Mouse (Mus musculus) cerebellum, postnatal 10 days (tissue): ENCODE measurements around the gene Mapk1.
A peak's percentile ranks its signal among the peaks of the same experiment; 100 is the strongest.
"Not testable (repeated sequence)": the region's sequence is repeated elsewhere in the genome, so short reads cannot be mapped to it uniquely, and the experiment has no call there.

Experiments
- DNase-seq, 2 experiments: peaks; one replicate each; pipeline ENCODE4 v3.0.0; 2021; ENCODE audit warnings: mixed read lengths in 2 of 2

Gene Mapk1

GRCm38 (mm10) chr16:16983131-16983533 is at the start of gene Mapk1:
TSS of gene Mapk1 (plus strand) at chr16:16983382.
- DNase-seq: peak; percentile 97 to 98

- no peak for DNase-seq
Observed at GRCm38 (mm10) chr16:16939543-16939942, 43.6 kb upstream of the Mapk1 start.

GRCm38 (mm10) chr16:16941078-16941477 is 42.1 kb upstream of the Mapk1 start:
- no peak for DNase-seq

- DNase-seq: peak in 1 of 2 experiments; percentile 8
Observed at GRCm38 (mm10) chr16:16958575-16958974, 24.6 kb upstream of the Mapk1 start.

- DNase-seq: no peak
Observed at GRCm38 (mm10) chr16:16959907-16960306, 23.3 kb upstream of the Mapk1 start.

GRCm38 (mm10) chr16:16965149-16965548 is 18.0 kb upstream of the Mapk1 start:
- DNase-seq: no peak

- no peak for DNase-seq
Observed at GRCm38 (mm10) chr16:16966290-16966689, 16.9 kb upstream of the Mapk1 start.

- DNase-seq: no peak
Observed at GRCm38 (mm10) chr16:16978061-16978460, 5.1 kb upstream of the Mapk1 start.

- no peak for DNase-seq
Observed at GRCm38 (mm10) chr16:16978765-16979164, 4.4 kb upstream of the Mapk1 start.

GRCm38 (mm10) chr16:16982636-16983035 is 546 bp upstream of the Mapk1 start:
- DNase-seq: no peak

GRCm38 (mm10) chr16:16983534-16984422 is 596 bp downstream of the Mapk1 start:
- no peak for DNase-seq

- DNase-seq: no peak
Observed at GRCm38 (mm10) chr16:16984423-16984941, 1.3 kb downstream of the Mapk1 start.

GRCm38 (mm10) chr16:16987248-16987647 is 4.1 kb downstream of the Mapk1 start:
- DNase-seq: no peak

GRCm38 (mm10) chr16:16988842-16989241 is 5.7 kb downstream of the Mapk1 start:
- DNase-seq: no peak

GRCm38 (mm10) chr16:16990021-16990420 is 6.8 kb downstream of the Mapk1 start:
- DNase-seq: no peak

GRCm38 (mm10) chr16:16994426-16995052 is 11.4 kb downstream of the Mapk1 start:
- DNase-seq: no peak

- not testable (repeated sequence) for DNase-seq
Observed at GRCm38 (mm10) chr16:16996121-16996729, 13.0 kb downstream of the Mapk1 start.

GRCm38 (mm10) chr16:17001109-17001508 is 17.9 kb downstream of the Mapk1 start:
- no peak for DNase-seq

- DNase-seq: no peak
Observed at GRCm38 (mm10) chr16:17007070-17007469, 23.9 kb downstream of the Mapk1 start.

- DNase-seq: no peak
Observed at GRCm38 (mm10) chr16:17010036-17010435, 26.9 kb downstream of the Mapk1 start.

- no peak for DNase-seq
Observed at GRCm38 (mm10) chr16:17012583-17012982, 29.4 kb downstream of the Mapk1 start.

GRCm38 (mm10) chr16:17015111-17015852 is 32.1 kb downstream of the Mapk1 start:
- DNase-seq: no peak

GRCm38 (mm10) chr16:17015853-17016230 is 32.7 kb downstream of the Mapk1 start:
- DNase-seq: no peak
